Mouse (Mus musculus): Measurements from ENCODE around the gene Mid1. TPM values are rescaled to one million over a fixed set of nuclear protein-coding genes. Genes with fewer than 3 reads are reported as not detected.
"Not testable (repeated sequence)": the region's sequence is repeated elsewhere in the genome, so short reads cannot be mapped to it uniquely, and the experiment has no call there.

Gene Mid1
- total RNA-seq, 1 experiment from 2014 or later: 21.3 TPM

DNA sequence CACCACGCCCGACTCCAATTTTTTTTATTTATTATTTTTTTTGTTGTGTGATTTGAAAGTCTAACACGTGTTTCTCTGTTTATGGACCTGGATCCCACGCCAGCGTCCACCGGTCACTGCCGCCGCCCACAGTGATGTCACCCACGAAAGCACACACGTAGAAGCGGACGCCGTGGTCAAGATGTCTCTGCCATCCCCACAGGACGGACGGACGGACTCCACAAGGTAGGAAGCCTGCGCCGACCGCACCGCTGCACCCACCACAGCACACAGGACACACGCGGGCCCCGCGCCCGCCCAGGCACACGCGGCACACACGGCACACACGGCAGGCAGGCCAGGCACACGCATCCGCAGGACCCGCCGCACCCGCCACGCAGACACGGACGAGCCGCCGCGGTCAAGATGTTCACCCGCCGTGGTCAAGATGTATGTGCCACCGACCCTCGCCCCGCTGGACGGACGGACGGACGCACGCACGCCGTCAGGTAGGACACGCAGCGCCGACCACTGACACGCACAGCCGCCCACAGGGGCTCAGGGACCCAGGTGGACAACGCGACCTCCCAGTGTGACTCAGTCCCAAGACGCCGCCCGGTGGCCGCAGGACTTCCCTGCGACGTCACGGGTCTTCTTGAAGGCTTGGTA, 333.7 kb downstream of the Mid1 start:
- peak; percentile 53 for DNase-seq

GRCm38 (mm10) chrX:170019219-170019953, 334.4 kb downstream of the Mid1 start:
- peak; percentile 35 for DNase-seq

GRCm38 (mm10) chrX:170019954-170020689, 335.1 kb downstream of the Mid1 start:
- DNase-seq: peak; percentile 95

GRCm38 (mm10) chrX:170020690-170021050, 335.7 kb downstream of the Mid1 start:
- DNase-seq: peak; percentile 69

GRCm38 (mm10) chrX:170021205-170021604, 336.2 kb downstream of the Mid1 start:
- DNase-seq: not testable (repeated sequence)

DNA sequence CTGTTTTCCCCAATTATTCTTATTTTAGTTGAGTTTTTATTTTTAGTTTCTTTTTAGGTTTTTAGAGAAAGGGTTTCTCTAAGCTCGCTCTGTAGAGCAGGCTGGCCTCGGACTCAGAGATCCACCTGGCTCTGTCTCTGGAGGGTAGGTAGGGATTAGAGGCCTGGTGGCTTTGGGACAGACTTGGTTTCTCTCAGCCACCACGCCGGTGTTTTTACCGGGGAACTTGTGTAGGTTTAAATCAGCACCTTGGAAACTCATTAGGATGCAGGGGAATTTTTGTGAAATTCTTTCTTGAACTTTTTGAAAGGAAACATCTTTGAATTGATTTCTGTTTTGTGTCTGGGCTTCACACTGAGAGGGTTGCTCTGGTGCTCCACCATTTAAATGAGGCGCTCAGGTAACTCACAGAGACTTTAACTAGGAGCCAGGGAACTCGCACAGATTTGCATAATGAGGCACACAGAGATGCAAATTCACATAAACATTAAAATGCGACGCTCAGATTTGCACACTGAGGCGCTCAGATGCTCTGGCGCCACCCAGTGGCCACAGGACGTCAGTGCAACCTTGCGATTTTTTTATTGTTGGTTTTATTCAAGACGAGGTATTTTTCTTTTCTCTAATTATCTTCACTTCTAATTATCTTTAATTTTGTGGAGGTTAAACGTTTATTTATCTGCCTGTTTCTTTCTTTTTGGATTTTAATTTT, 336.9 kb downstream of the Mid1 start:
- not testable (repeated sequence) for DNase-seq

Other genes with a start within 250 kb of the Mid1 start
- gene 4933400A11Rik, start 94.4 kb downstream of the Mid1 start, total RNA-seq (2021): not detected in 2 replicates

Measured in adrenal gland, postnatal 25 days (tissue).